10 mouse cellular contexts compared by ENCODE assay signal in genomic region chr9:63143641-63144501, GRCm38 (mm10). TPM values are rescaled to one million over a fixed set of nuclear protein-coding genes. Genes with fewer than 3 reads are reported as not detected.
DNase-seq lines count a peak whose midpoint lies in the region; ATAC-seq and TF ChIP-seq lines count a peak whose summit lies in the region.
"Had no signal": no experiment of that assay in that cellular context is flagged by ENCODE, and none has a peak within 500 bp of the region (broad histone marks: within the 10 kb centered on the region; RNA-seq: fewer than 3 reads in every experiment).

No protein-coding gene starts in this region.

- H3K27ac ChIP-seq in heart, embryonic 11.5 days (ENCODE audit: low read depth, low read length) = no peak overlapping the region
- H3K27ac ChIP-seq in ES-Bruce4 (ENCODE audit: insufficient read depth, low read length) = no peak overlapping the region
- H3K27ac ChIP-seq in forebrain, embryonic 14.5 days (ENCODE audit: low read depth, low read length) = no peak overlapping the region
- H3K27ac ChIP-seq in limb, embryonic 15.5 days = no peak overlapping the region

- no peak for TF ChIP-seq EP300 in ES-Bruce4 (IDR thresholded peaks at IDR 0.05; ENCODE audit: insufficient read depth, low read depth, low read length)

- 1% methylated on average over 47 of the region's 47 CpGs for WGBS in heart, embryonic 11.5 days (ENCODE audit: insufficient replicate concordance)
- under 1% methylated on average over 46 of the region's 47 CpGs for WGBS in forebrain, embryonic 14.5 days
- 3% methylated on average over 47 of the region's 47 CpGs for WGBS in limb, embryonic 15.5 days

- TF ChIP-seq CTCF in ES-Bruce4 (IDR thresholded peaks at IDR 0.05; ENCODE audit: low read depth, low read length) = no peak

- H3K4me3 ChIP-seq in heart, embryonic 11.5 days (ENCODE audit: low read depth, low read length) = peak overlapping the region; percentile 28; the same call in 1 of the 2 replicates
- H3K4me3 ChIP-seq in ES-Bruce4 (ENCODE audit: low read depth, low read length) = peak overlapping the region; percentile 37
- peak overlapping the region; percentile 13; the same call in 1 of the 2 replicates for H3K4me3 ChIP-seq in forebrain, embryonic 14.5 days (ENCODE audit: low read depth, low read length)
- peak overlapping the region; percentile 27; the same call in 1 of the 2 replicates for H3K4me3 ChIP-seq in limb, embryonic 15.5 days

- TF ChIP-seq POLR2A in ES-Bruce4 (IDR thresholded peaks at IDR 0.05; ENCODE audit: insufficient read depth, low read length) = no peak

- no peaks in the 10 kb centered on the region for H3K9me3 ChIP-seq in heart, embryonic 11.5 days (replicated peaks; ENCODE audit: control insufficient read depth, low read length)
- H3K9me3 ChIP-seq in ES-Bruce4 (replicated peaks; ENCODE audit: control insufficient read depth, insufficient read depth, low read length, poor library complexity, severe bottlenecking) = no peaks in the 10 kb centered on the region
- no peaks in the 10 kb centered on the region for H3K9me3 ChIP-seq in forebrain, embryonic 14.5 days (replicated peaks; ENCODE audit: control insufficient read depth, low read length)
- no peaks in the 10 kb centered on the region for H3K9me3 ChIP-seq in limb, embryonic 15.5 days

- H3K27me3 ChIP-seq in heart, embryonic 11.5 days (ENCODE audit: control insufficient read depth, insufficient read depth, low read length) = peaks cover 100% of the 10 kb centered on the region
- peaks cover 72% of the 10 kb centered on the region for H3K27me3 ChIP-seq in ES-Bruce4 (ENCODE audit: control insufficient read depth, insufficient read depth, low read length, poor library complexity, severe bottlenecking)
- peaks cover 98% of the 10 kb centered on the region for H3K27me3 ChIP-seq in forebrain, embryonic 14.5 days (replicated peaks; ENCODE audit: control insufficient read depth, insufficient read depth, low read length)
- H3K27me3 ChIP-seq in limb, embryonic 15.5 days = peaks cover 100% of the 10 kb centered on the region

- no peaks in the 10 kb centered on the region for H3K36me3 ChIP-seq in heart, embryonic 11.5 days (ENCODE audit: control insufficient read depth, insufficient read depth, low read length)
- H3K36me3 ChIP-seq in ES-Bruce4 (ENCODE audit: control insufficient read depth, insufficient read depth, low read length, poor library complexity, severe bottlenecking) = no peaks in the 10 kb centered on the region
- H3K36me3 ChIP-seq in forebrain, embryonic 14.5 days (ENCODE audit: control insufficient read depth, insufficient read depth, low read length) = no peaks in the 10 kb centered on the region
- no peaks in the 10 kb centered on the region for H3K36me3 ChIP-seq in limb, embryonic 15.5 days

- ATAC-seq in heart, embryonic 11.5 days (replicated peaks; ENCODE audit: insufficient number of reproducible peaks, low FRiP score, low TSS enrichment) = no peak
- no peak for ATAC-seq in forebrain, embryonic 14.5 days
- no peak for ATAC-seq in limb, embryonic 15.5 days (ENCODE audit: insufficient number of reproducible peaks, low FRiP score, low TSS enrichment, low read depth)

- intact Hi-C loops in heart, postnatal 10 days (cut with DNase I) = no loop called here

- peak overlapping the region; percentile 29 for H3K4me2 ChIP-seq in heart, embryonic 11.5 days
- no peak overlapping the region for H3K4me2 ChIP-seq in forebrain, embryonic 14.5 days (ENCODE audit: low read length)
- peak overlapping the region; percentile 43; the same call in 1 of the 2 replicates for H3K4me2 ChIP-seq in limb, embryonic 15.5 days

- H3K4me1 ChIP-seq in heart, embryonic 11.5 days (ENCODE audit: control insufficient read depth, insufficient read depth, low read length) = peaks cover 21% of the 10 kb centered on the region
- peaks cover 2% of the 10 kb centered on the region for H3K4me1 ChIP-seq in ES-Bruce4 (ENCODE audit: control insufficient read depth, insufficient read depth, low read length)
- no peaks in the 10 kb centered on the region for H3K4me1 ChIP-seq in forebrain, embryonic 14.5 days (ENCODE audit: control insufficient read depth, insufficient read depth, low read length)
- peaks cover 71% of the 10 kb centered on the region for H3K4me1 ChIP-seq in limb, embryonic 15.5 days

- DNase-seq in heart, postnatal 10 days = no peak
- peak; percentile 23 for DNase-seq in forebrain, embryonic 14.5 days (ENCODE audit: low spot score)
- DNase-seq in urinary bladder, adult 2 months (ENCODE audit: low spot score) = no peak
- no peak for DNase-seq in layer of hippocampus, adult 9-10 months (ENCODE audit: low spot score)
- DNase-seq in left cerebral cortex, adult 9 months (ENCODE audit: low spot score in 2 of 2) = no peak

- no peak overlapping the region for H3K9ac ChIP-seq in heart, embryonic 11.5 days (ENCODE audit: low read depth, low read length)
- H3K9ac ChIP-seq in ES-Bruce4 (ENCODE audit: low read depth, poor library complexity, severe bottlenecking) = no peak overlapping the region
- H3K9ac ChIP-seq in forebrain, embryonic 14.5 days (ENCODE audit: low read length) = no peak overlapping the region
- no peak overlapping the region for H3K9ac ChIP-seq in limb, embryonic 15.5 days

RNA-seq across cellular contexts. Expression of gene Skor1, which starts 4.9 kb away (rescaled TPM):
- not detected in 2 replicates for polyA plus RNA-seq in heart, embryonic 11.5 days (2014; fragmentation: Nextera tagmentation; extraction: Ambion mirVana)
- under 1 TPM; 0.07 to 0.22 TPM for total RNA-seq in heart, postnatal 10 days (2021)
- not detected in 2 replicates for polyA plus RNA-seq in ES-Bruce4 (2011; ENCODE audit: insufficient read depth, insufficient read length, low read depth, missing spikeins)
- polyA plus RNA-seq in forebrain, embryonic 14.5 days (2014; fragmentation: Nextera tagmentation; extraction: Ambion mirVana) = 0.27 and 0.30 TPM in 2 replicates
- polyA plus RNA-seq in limb, embryonic 15.5 days (2015; fragmentation: Nextera tagmentation; extraction: Ambion mirVana) = 0.04 TPM in 1 of 2 replicates, not detected in the other
- polyA plus RNA-seq in urinary bladder, adult 2 months (2012; rRNA removed) = 0.06 and 0.07 TPM in 2 replicates
- total RNA-seq: neutrophil, adult 5-6 weeks had no signal
- polyA plus RNA-seq: C2C12 had no signal
